Mouse (Mus musculus): Measurements from ENCODE around the gene Slc38a2.

Gene Slc38a2

DNA sequence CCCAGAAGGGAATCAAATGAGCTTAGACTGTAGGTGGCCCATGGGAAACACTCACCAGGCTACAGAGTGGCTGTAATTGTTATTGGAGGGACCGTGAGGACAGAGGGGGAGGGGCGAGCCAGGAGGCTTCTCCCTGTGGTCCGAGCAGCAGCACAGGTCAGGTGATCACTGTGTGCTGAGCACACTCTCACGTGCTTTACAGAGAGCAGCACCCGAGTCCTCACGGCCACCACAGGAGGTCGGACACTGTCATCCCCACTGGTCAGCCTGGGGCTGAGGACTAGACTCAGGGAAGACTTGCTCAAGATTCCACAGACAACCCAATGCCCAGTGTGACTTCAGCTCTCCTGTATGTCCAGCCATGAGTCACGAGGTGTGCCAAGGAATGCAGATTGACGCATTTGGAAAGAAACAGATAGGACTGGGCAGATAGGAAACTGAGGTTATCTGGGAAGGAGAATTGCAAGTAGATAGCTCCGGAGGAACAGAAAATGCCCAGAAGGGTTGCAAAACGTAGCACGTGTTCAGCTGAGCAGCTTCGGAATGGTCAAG lies 38.9 kb downstream of the Slc38a2 start:
- DNase-seq (ENCODE audit: low read depth), result no peak

GRCm38 (mm10) chr15:96658275-96658602 lies 41.3 kb downstream of the Slc38a2 start:
- DNase-seq (ENCODE audit: low read depth), result no peak

DNA sequence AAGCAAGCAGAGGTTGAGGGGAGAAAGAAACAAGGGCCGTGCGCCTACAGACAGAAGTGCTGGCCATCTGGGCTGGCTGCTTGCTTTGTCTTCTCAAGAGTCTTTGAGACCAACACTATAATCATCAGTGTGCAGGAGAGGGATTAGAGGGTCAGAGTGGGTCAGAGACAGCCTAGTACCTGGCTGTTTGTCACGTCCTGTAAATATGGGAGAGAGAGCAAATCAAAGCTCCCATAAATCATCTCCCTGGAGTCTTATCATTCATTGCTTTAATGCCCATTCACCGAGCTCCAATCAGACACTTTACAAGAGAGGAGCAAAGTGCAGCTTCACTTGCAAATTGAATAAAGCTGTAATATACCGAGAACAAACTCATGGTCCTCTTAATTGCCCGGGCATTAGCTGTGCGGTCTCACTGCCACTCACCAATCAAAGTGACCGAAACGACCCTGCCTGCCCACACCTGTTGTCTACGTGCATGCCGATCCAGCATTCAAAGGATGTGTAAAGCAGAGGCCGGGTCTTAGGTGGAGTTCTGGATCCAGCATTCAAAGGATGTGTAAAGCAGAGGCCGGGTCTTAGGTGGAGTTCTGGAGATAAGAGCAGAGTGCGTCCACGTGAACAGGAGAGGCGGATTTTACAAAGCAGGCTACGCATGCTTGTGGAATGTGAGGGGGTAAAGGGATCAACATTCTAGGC lies 41.8 kb downstream of the Slc38a2 start:
- DNase-seq (ENCODE audit: low read depth), result no peak

DNA sequence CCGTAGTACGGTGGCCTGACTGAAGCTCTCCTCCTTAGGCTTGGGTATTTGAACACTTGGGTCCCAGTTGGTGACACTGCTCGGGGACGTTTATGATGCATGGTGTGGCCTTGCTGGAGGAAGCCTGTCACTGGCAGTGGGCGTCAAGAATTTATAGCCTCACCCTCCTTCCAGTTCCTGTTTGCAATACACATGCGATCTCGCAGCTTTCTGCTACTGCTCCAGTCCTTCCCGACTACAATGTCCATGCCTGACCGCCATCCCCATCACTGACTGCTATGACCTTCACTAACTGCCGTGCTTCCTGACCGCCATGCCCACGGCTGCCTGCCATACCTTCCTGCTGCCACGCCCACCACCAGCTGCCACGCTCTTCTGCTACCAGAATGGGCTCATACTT lies 44.0 kb downstream of the Slc38a2 start:
- peak; percentile 57 for DNase-seq (ENCODE audit: low read depth)

DNA sequence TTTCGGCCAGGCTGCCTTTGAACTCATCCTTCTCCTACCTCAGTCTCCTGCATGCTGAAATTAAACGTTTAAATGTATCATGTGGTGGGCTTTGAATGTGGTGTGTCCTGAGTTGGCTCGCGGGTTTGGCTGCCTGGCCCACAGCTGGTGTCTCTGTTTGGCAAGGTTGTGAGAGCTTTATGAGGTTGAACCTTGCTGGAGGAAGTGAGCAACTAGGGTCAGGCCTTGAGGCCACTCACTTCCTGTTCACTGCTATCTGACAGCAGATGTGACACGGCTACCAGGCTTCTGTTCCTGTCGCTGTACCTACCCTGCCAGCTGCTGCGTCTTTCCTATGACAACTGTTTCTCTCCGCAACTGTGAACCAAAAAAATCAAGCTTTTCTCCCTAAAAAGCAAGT lies 44.8 kb downstream of the Slc38a2 start:
- peak; percentile 76 for DNase-seq (ENCODE audit: low read depth)

- DNase-seq (ENCODE audit: low read depth), result no peak
Measured at GRCm38 (mm10) chr15:96653011-96653410, 46.5 kb downstream of the Slc38a2 start.

DNA sequence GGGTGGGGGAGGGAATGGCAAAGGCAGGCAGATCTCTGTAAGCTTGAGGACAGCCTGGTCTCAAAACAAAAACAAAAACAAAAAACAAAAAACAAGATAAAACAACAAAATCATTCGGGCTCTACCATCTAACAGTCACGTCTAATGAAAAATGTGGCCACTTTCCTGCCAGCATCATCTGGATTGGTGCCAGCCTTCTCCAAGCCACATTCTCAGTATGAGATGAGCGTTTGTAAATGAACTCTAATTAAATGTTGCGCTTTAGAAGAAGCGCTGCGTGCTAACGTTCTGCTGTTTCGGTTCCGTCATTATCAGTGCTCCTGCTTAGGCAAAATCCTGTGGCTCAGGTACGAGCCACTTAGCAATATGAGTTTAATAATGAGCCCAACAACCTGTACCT lies 47.0 kb downstream of the Slc38a2 start:
- no peak for DNase-seq (ENCODE audit: low read depth)

GRCm38 (mm10) chr15:96647376-96647775 lies 52.2 kb downstream of the Slc38a2 start:
- DNase-seq (ENCODE audit: low read depth), result no peak

- DNase-seq (ENCODE audit: low read depth), result peak; percentile 81
Measured at GRCm38 (mm10) chr15:96642436-96643405, 56.8 kb downstream of the Slc38a2 start, which contains the start of gene Slc38a1. Slc38a1 (minus strand) TSS chr15:96642913.

GRCm38 (mm10) chr15:96641821-96642435 lies 57.6 kb downstream of the Slc38a2 start:
- peak; percentile 76 for DNase-seq (ENCODE audit: low read depth)

- DNase-seq (ENCODE audit: low read depth), result peak; percentile 79
Measured at GRCm38 (mm10) chr15:96641111-96641820, 58.3 kb downstream of the Slc38a2 start.

- peak; percentile 87 for DNase-seq (ENCODE audit: low read depth)
Measured at GRCm38 (mm10) chr15:96640291-96640985, 59.1 kb downstream of the Slc38a2 start.

DNA sequence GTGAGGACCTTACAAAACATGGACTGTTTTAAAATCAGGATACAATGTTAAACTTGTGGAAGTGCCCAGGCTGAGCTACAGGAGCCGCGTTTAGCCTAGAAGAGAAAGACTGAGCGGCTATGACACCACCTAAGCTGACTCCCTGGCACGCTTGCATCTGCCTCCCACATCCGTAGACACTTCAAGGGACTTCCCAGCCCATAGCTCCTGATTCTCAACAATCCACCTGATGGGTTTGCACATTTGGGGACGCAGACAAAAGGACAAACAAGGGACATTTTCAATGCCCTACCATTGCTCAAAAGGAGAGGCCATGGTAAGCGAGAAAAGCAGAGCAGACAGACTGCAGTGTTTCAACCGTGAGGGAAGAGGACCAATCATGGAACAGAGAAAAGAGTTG lies 59.9 kb downstream of the Slc38a2 start:
- DNase-seq (ENCODE audit: low read depth), result peak; percentile 53

- no peak for DNase-seq (ENCODE audit: low read depth)
Measured at GRCm38 (mm10) chr15:96638656-96639055, 60.9 kb downstream of the Slc38a2 start.

GRCm38 (mm10) chr15:96638173-96638572 lies 61.4 kb downstream of the Slc38a2 start:
- peak; percentile 94 for DNase-seq (ENCODE audit: low read depth)
